Mouse (Mus musculus) limb, embryonic 13.5 days (tissue): ENCODE measurements around the gene Auts2. TPM values are rescaled to one million over a fixed set of nuclear protein-coding genes. Genes with fewer than 3 reads are reported as not detected.
A peak's percentile ranks its signal among the peaks of the same experiment; 100 is the strongest.

ENCODE experiments used
- ATAC-seq: fragments of 200-750 bp; cut with Nextera tagmentation; 2 replicates; pipeline ENCODE4 v1.8.0; 2017; ENCODE audit warnings: low read depth, moderate number of reproducible peaks, moderate TSS enrichment; ENCODE audit not compliant: low FRiP score
- H3K27ac ChIP-seq: fragments of 300-500 bp; sonication (generic); 2 replicates; pipeline ENCODE4 v1.5.1; 2015; ENCODE audit warnings: inconsistent platforms, mild to moderate bottlenecking, moderate library complexity
- H3K27me3 ChIP-seq: fragments of 300-500 bp; sonication (generic); 2 replicates; pipeline ENCODE4 v1.6.1; 2015; ENCODE audit warnings: mild to moderate bottlenecking, inconsistent platforms
- H3K36me3 ChIP-seq: fragments of 300-500 bp; sonication (generic); 2 replicates; pipeline ENCODE4 v1.6.1; 2015; ENCODE audit warnings: inconsistent platforms, mild to moderate bottlenecking, moderate library complexity
- H3K4me1 ChIP-seq: fragments of 300-500 bp; sonication (generic); 2 replicates; pipeline ENCODE4 v1.6.1; 2015; ENCODE audit warnings: inconsistent platforms
- H3K4me2 ChIP-seq: fragments of 300-500 bp; sonication (generic); replicated peaks from 2 replicates; pipeline ENCODE4 v1.6.1; 2015; ENCODE audit warnings: inconsistent platforms, mild to moderate bottlenecking, moderate library complexity
- H3K4me3 ChIP-seq: fragments of 300-500 bp; sonication (generic); 2 replicates; pipeline ENCODE4 v1.5.1; 2015; ENCODE audit warnings: moderate library complexity, mild to moderate bottlenecking, inconsistent platforms
- H3K9ac ChIP-seq: fragments of 300-500 bp; sonication (generic); 2 replicates; pipeline ENCODE4 v1.6.1; 2015; ENCODE audit warnings: mild to moderate bottlenecking, inconsistent platforms
- H3K9me3 ChIP-seq: fragments of 300-500 bp; sonication (generic); 2 replicates; pipeline ENCODE4 v1.6.1; 2016; ENCODE audit warnings: inconsistent platforms
- WGBS: fragments of 180-500 bp; shearing (Covaris S2); methylation state at CpG from one replicate; pipeline ENCODE4 v1.1.7; 2015; 5-methylcytosine and 5-hydroxymethylcytosine counted together
- polyA plus RNA-seq: library from polyadenylated mRNA; unstranded; fragments of >200 nt; fragmentation: Nextera tagmentation; extraction: Ambion mirVana; gene quantifications from 2 replicates; pipeline ENCODE4 v1.2.1, GENCODE M21; 2015

Gene Auts2
- polyA plus RNA-seq, 1 experiment from 2014 or later: 55.1 TPM

DNA sequence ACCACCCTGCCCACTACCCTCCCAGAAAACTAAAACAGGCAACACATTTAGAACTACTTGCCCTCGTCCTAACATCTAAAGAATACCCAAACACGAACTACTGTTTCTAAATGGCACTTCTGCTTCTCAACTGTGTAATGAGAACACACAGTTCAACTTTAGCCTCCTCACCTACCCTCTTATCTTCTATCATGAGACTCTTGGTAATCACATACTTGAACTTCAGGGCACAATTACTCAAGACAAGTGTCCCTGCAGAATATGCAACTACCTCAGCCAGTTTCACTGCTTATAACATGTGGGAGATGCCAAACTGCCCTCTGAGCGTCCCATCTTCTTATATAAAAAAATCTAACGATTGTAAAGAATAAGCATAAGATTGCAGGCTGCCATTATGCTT is 5.7 kb downstream of the Auts2 start:
- H3K27me3 ChIP-seq: no peaks in the 10 kb centered on the region
- 85% methylated on average over 4 of the region's 4 CpGs for WGBS
- no peaks in the 10 kb centered on the region for H3K36me3 ChIP-seq
- H3K4me1 ChIP-seq: peaks cover 37% of the 10 kb centered on the region
- no peak overlapping the region for H3K4me3 ChIP-seq
- H3K27ac ChIP-seq: no peak overlapping the region
- H3K4me2 ChIP-seq: no peak overlapping the region
- H3K9ac ChIP-seq: no peak overlapping the region
- ATAC-seq: no peak
- H3K9me3 ChIP-seq: no peaks in the 10 kb centered on the region

- no peaks in the 10 kb centered on the region for H3K36me3 ChIP-seq
- 51% methylated on average over 3 of the region's 3 CpGs for WGBS
- no peaks in the 10 kb centered on the region for H3K27me3 ChIP-seq
- H3K4me2 ChIP-seq: no peak overlapping the region
- no peak overlapping the region for H3K4me3 ChIP-seq
- H3K9ac ChIP-seq: no peak overlapping the region
- H3K27ac ChIP-seq: no peak overlapping the region
- H3K4me1 ChIP-seq: peaks cover 69% of the 10 kb centered on the region
- no peak for ATAC-seq
- H3K9me3 ChIP-seq: no peaks in the 10 kb centered on the region
These were observed 16.7 kb downstream of the Auts2 start for GRCm38 (mm10) chr5:132526395-132526794.

- H3K4me2 ChIP-seq: peak overlapping the region; percentile 30
These were observed 21.7 kb downstream of the Auts2 start for GRCm38 (mm10) chr5:132521358-132521873.

GRCm38 (mm10) chr5:132517879-132518278 is 25.3 kb downstream of the Auts2 start:
- WGBS: 51% methylated on average over 6 of the region's 6 CpGs
- no peak overlapping the region for H3K27ac ChIP-seq
- no peak for ATAC-seq
- H3K9ac ChIP-seq: no peak overlapping the region
- no peaks in the 10 kb centered on the region for H3K36me3 ChIP-seq
- H3K4me1 ChIP-seq: peaks cover 82% of the 10 kb centered on the region
- no peak overlapping the region for H3K4me2 ChIP-seq
- no peak overlapping the region for H3K4me3 ChIP-seq
- no peaks in the 10 kb centered on the region for H3K27me3 ChIP-seq
- H3K9me3 ChIP-seq: no peaks in the 10 kb centered on the region

More at GRCm38 (mm10) chr5:132521358-132521873, 21.7 kb downstream of the Auts2 start:
- H3K27ac ChIP-seq: no peak overlapping the region
- no peaks in the 10 kb centered on the region for H3K9me3 ChIP-seq
- WGBS: 43% methylated on average over 12 of the region's 12 CpGs
- no peak overlapping the region; the same call in 1 of the 2 replicates for H3K9ac ChIP-seq
- H3K36me3 ChIP-seq: no peaks in the 10 kb centered on the region
- no peak for ATAC-seq
- H3K27me3 ChIP-seq: no peaks in the 10 kb centered on the region
- H3K4me3 ChIP-seq: no peak overlapping the region
- peaks cover 85% of the 10 kb centered on the region for H3K4me1 ChIP-seq

DNA sequence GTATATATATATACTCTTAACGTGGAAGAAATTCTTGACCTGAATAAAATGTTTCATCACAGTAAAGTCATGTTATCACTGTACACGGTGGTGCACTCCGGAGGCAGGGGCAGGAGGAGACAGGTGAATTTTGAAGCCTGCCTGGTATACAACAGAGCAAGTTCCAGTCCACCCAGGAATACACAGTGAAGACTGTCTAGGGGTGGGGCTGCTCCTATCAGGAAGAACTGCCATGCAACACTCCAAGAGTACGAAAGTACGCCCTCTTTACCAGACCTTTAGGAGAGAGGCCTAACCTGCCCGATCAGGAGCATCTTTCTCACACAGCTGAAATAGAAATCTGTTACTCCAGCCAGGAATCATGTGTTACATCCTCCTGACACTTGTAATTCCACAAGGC is 28.6 kb downstream of the Auts2 start:
- Histone ChIP-seq H3K9me3 (no peaks in the 10 kb centered on the region), H3K27ac (no peak overlapping the region), H3K27me3 (no peaks in the 10 kb centered on the region), H3K4me3 (no peak overlapping the region), H3K9ac (no peak overlapping the region), H3K4me1 (peaks cover 65% of the 10 kb centered on the region), H3K36me3 (no peaks in the 10 kb centered on the region), H3K4me2 (no peak overlapping the region)
- WGBS: 81% methylated on average over 6 of the region's 6 CpGs
- no peak for ATAC-seq

DNA sequence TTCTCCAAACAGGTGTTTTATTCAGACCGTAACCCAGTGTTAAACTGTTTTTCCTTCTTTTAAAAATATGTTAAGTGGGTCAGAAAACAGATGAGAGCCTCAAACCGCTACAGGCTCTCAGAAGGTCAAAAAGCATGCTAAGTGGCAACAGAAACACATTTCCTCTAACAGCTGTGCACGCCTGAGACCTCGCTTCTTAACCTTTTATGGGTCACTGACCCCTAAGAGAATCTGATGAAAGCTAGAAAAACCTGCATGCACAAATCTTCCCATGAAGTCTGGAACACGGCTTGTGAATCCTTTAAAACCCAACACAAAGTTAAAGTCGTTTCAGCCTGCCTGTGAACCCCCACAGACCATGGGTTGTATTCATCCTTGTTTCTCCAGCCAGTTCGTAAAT is 29.9 kb downstream of the Auts2 start:
- ATAC-seq: no peak
- no peaks in the 10 kb centered on the region for H3K27me3 ChIP-seq
- H3K4me2 ChIP-seq: no peak overlapping the region
- 34% methylated on average over 7 of the region's 7 CpGs for WGBS
- no peaks in the 10 kb centered on the region for H3K9me3 ChIP-seq
- H3K36me3 ChIP-seq: no peaks in the 10 kb centered on the region
- no peak overlapping the region for H3K4me3 ChIP-seq
- no peak overlapping the region for H3K27ac ChIP-seq
- no peak overlapping the region for H3K9ac ChIP-seq
- peaks cover 59% of the 10 kb centered on the region for H3K4me1 ChIP-seq

DNA sequence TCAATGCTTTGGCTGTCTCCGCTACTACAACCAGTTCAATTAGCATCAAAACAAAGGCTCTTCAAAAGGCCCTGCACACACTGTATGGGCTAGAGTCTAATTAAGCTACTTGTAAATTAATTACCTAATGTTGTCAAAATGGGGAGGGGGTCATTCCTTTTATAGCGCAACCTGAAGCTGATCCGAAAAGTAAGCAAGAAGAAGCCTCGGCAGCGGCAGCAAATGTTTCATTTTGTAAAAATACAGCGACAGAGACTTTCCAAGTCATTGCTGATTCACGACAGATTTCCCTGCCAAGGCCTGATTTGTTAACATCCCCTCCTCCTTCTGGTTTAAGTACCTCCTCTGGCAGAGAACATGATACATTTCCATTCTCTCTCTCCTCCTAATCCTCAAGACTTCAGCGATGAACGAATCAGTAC is 33.7 kb downstream of the Auts2 start:
- 29% methylated on average over 9 of the region's 9 CpGs for WGBS
- H3K4me2 ChIP-seq: 0 out of 2 replicates have a peak overlapping the region, but pooled peaks have one; percentile 14

DNA sequence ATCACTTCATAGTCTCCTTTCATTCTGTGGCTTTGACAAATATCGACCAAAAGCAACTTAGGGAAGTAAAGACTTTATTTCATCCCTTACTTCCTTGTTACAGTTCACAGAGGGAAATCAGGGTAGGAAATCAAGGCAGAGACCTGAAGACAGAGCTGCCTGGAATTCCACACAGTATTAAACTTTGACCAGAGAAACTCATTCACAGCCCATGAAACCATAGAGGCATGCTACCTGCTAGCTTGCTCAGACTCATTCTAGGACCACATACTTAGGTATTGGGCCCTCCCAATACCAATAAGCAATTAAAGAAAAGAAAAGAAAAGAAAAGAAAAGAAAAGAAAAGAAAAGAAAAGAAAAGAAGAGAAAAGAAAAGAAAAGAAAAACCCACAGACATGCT is 38.3 kb downstream of the Auts2 start:
- Histone ChIP-seq H3K9ac (no peak overlapping the region), H3K9me3 (no peaks in the 10 kb centered on the region), H3K27ac (no peak overlapping the region), H3K4me2 (no peak overlapping the region), H3K4me3 (no peak overlapping the region), H3K4me1 (peaks cover 59% of the 10 kb centered on the region), H3K36me3 (no peaks in the 10 kb centered on the region), H3K27me3 (no peaks in the 10 kb centered on the region)
- WGBS: 86% methylated on average over 1 of the region's 1 CpGs
- ATAC-seq: no peak

More for the DNA sequence above, 33.7 kb downstream of the Auts2 start:
- H3K27me3 ChIP-seq: no peaks in the 10 kb centered on the region
- H3K4me1 ChIP-seq: peaks cover 57% of the 10 kb centered on the region
- no peak overlapping the region for H3K27ac ChIP-seq
- ATAC-seq: no peak
- no peaks in the 10 kb centered on the region for H3K9me3 ChIP-seq
- no peaks in the 10 kb centered on the region for H3K36me3 ChIP-seq
- H3K9ac ChIP-seq: no peak overlapping the region
- H3K4me3 ChIP-seq: no peak overlapping the region

GRCm38 (mm10) chr5:132503431-132503830 is 39.7 kb downstream of the Auts2 start:
- Histone ChIP-seq H3K9ac (no peak overlapping the region), H3K27me3 (no peaks in the 10 kb centered on the region), H3K36me3 (no peaks in the 10 kb centered on the region), H3K4me3 (no peak overlapping the region), H3K4me1 (peaks cover 61% of the 10 kb centered on the region), H3K4me2 (no peak overlapping the region), H3K27ac (no peak overlapping the region), H3K9me3 (no peaks in the 10 kb centered on the region)
- WGBS: 95% methylated on average over 2 of the region's 2 CpGs
- ATAC-seq: no peak

DNA sequence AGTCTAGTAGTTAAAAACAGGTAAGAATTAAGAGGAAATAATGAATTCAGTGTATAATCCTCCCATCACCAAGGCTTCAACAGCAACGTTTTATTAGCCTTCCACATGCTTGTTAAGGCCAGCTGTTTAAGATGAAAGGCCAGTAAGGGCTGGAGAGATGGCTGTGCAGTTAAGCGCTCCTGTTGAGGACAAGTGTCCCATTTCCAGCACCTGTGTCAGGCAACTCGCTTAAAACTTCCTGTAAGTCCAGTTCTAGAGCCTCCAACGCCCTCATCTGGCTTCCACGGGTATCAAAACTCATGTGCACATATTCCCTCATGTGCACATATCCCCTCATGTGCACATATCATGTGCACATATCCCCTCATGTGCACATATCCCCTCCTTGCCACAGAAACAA is 41.1 kb downstream of the Auts2 start:
- Histone ChIP-seq H3K9ac (no peak overlapping the region), H3K36me3 (no peaks in the 10 kb centered on the region), H3K27ac (no peak overlapping the region), H3K9me3 (no peaks in the 10 kb centered on the region), H3K4me1 (peaks cover 49% of the 10 kb centered on the region), H3K4me2 (no peak overlapping the region), H3K27me3 (no peaks in the 10 kb centered on the region), H3K4me3 (no peak overlapping the region)
- 8% methylated on average over 5 of the region's 5 CpGs for WGBS
- ATAC-seq: no peak

DNA sequence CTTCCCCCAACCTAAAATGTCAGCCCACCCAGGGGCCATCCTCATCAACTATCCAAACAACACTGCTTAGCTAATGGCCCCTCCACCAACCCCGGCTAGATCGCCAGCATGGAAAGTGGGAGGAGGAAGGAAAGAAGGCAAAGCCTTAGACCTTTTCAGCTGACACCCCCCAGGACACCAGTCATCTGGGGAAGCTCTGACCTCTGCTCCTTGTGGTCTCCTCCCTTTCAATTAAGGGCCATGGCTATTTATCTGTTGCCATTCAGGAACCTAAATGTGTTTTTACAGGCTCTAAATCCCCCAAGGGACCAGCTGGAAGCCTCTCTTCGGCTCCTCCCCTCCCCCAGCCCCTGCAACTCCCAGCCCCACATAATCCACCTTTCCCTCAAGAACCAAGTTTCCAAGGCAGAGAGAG is 42.3 kb downstream of the Auts2 start:
- WGBS: 6% methylated on average over 3 of the region's 3 CpGs
- Histone ChIP-seq H3K9ac (no peak overlapping the region), H3K36me3 (no peaks in the 10 kb centered on the region; the same call in 1 of the 2 replicates), H3K9me3 (no peaks in the 10 kb centered on the region), H3K4me1 (peaks cover 39% of the 10 kb centered on the region), H3K27ac (no peak overlapping the region), H3K27me3 (no peaks in the 10 kb centered on the region), H3K4me2 (peak overlapping the region; percentile 25; the same call in 1 of the 2 replicates), H3K4me3 (no peak overlapping the region)
- ATAC-seq: no peak

DNA sequence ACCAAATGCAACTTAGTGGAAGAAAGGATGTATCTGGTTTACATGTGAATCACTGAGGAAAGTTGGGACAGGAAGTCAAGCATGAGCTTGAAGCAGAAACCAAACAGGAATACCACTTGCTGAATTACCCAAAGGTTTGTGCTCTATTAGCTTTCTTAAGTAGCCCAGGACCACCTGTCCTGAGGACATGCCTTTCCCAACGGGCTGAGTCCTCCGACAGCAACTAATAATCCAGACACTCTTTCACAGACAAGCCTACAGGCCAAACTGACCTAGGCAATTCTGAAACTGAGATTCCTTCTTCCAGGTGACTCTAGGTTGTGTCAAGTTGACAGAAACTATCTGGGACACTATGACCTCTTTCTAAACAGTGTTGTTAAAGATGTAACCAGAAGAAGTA is 44.2 kb downstream of the Auts2 start:
- H3K4me2 ChIP-seq: no peak overlapping the region
- H3K36me3 ChIP-seq: no peaks in the 10 kb centered on the region; the same call in 1 of the 2 replicates
- no peak overlapping the region for H3K4me3 ChIP-seq
- H3K9me3 ChIP-seq: no peaks in the 10 kb centered on the region
- no peak overlapping the region for H3K27ac ChIP-seq
- peaks cover 39% of the 10 kb centered on the region for H3K4me1 ChIP-seq
- ATAC-seq: no peak
- no peak overlapping the region for H3K9ac ChIP-seq
- H3K27me3 ChIP-seq: no peaks in the 10 kb centered on the region
- 61% methylated on average over 2 of the region's 2 CpGs for WGBS

DNA sequence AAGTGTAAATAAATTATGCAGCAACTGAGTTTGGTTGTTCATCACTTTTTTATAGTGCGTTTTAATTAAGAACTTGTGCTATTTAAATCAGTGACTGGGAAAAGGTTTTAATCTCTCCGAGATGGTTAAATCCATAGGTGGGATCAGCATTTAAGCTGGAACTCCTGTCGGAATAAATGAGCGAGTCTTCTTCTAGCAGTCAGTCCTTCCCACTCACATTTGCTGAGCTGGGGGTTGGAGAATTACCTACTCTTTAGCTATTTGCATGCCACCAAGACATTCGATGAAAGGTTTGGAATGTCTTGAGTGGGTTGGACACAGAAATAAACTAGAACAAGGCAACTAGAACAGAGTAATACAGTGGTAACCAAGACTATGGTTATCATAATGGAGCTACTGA is 45.1 kb downstream of the Auts2 start:
- H3K4me1 ChIP-seq: peaks cover 39% of the 10 kb centered on the region

More for the DNA sequence above, 45.1 kb downstream of the Auts2 start:
- no peak overlapping the region for H3K4me2 ChIP-seq
- no peak overlapping the region for H3K9ac ChIP-seq
- H3K27me3 ChIP-seq: no peaks in the 10 kb centered on the region
- no peak for ATAC-seq
- no peaks in the 10 kb centered on the region for H3K9me3 ChIP-seq
- H3K27ac ChIP-seq: no peak overlapping the region
- H3K36me3 ChIP-seq: no peaks in the 10 kb centered on the region; the same call in 1 of the 2 replicates
- no peak overlapping the region for H3K4me3 ChIP-seq
- 73% methylated on average over 5 of the region's 5 CpGs for WGBS
